Mouse (Mus musculus) megakaryocyte, embryonic 14.5 days (primary cell): ENCODE data around the gene Srrm4.

Experiments
- FLI1 ChIP-seq: IDR thresholded peaks from 2 replicates; pipeline ENCODE4 v1.6.1; 2012; ENCODE audit warnings: low read length, inconsistent platforms, mixed read lengths
- GATA1 ChIP-seq: IDR thresholded peaks from 3 replicates; pipeline ENCODE4 v1.6.1; 2012; ENCODE audit warnings: mixed read lengths, low read length, inconsistent platforms, borderline replicate concordance

GRCm38 (mm10) chr5:116496717-116497116 lies 94.9 kb downstream of the Srrm4 start:
- TF ChIP-seq GATA1 (no peak), FLI1 (no peak)
